Mouse (Mus musculus): ENCODE measurements around the gene Krtap3-1.
"Not testable (repeated sequence)": the region's sequence is repeated elsewhere in the genome, so short reads cannot be mapped to it uniquely, and the experiment has no call there.

Krtap3-1 gene

DNA sequence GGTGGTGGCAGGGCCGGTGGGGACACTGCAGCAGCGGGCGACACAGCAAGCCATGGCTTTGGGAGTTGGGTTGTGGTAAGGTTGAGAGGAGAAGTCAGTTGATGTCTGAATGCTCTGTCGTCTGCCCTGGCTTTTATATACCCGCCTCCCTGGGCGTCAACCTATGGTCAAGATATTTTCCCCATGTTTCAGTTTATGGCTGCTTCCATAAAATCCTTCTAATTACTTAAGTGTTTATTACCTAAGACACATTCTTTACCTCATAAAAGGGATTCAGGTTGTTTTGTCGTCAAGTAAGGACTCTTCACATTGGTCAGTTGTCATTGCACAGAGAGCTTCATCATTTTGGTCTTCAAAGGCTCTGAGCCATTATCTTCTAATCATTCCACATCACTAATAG, at the start of gene Krtap3-1:
Gene Krtap3-1 (minus strand): TSS at position 101 of the 400 bp plus-strand sequence.
- no peak for ATAC-seq (ENCODE audit: low TSS enrichment)

DNA sequence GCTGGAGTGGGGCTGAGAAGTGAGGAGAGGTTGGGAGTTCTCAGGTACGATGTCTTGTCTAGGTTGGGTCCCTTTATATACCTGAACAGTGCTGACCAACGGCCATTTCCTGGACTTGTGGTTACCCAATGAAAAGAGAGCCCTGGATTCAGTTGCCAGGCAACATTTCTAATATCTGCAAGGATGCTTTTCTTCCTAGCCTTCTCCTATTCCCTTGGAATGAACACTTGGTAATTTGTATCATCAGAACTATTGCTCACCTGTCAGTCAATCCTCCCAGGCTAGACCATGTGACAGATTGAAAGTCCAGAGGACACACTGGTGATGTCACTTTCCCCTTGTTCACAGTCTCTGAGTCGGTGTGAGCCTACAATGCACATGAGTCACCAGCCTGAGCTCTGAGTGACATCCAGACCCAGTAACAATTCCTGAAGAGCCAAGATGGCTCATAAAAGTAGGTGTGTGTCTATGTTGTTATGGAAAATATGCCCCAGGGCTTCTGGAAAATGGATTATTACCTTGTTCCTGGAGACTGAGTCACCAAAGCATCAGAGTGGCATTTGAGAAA, 48.5 kb upstream of the Krtap3-1 start, which contains the start of gene Krtap2-4:
Gene Krtap2-4 (minus strand): TSS at position 51 of the 568 bp plus-strand sequence.
- no peak for ATAC-seq (ENCODE audit: low TSS enrichment)

DNA sequence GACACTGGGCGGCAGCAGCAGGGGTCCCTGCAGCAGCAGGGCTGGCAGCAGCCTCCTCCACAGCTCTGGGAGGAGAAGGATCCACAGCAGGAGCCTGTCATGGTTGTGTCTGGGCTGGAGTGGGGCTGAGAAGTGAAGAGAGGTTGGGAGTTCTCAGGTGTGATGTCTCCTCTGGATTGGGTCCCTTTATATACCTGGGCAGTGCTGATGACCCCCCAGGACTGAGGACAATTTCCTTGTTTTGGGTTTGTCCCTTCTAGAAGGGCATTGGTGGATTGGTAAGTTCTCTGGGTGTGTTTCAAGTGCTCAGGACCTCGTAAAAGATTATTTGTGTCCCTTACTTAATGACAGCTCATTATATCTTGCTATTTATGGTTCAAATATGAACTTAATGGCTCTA, 43.7 kb upstream of the Krtap3-1 start, which contains the start of gene Gm11937:
Gene Gm11937 (minus strand): TSS at position 101 of the 400 bp plus-strand sequence.
- not testable (repeated sequence) for ATAC-seq (ENCODE audit: low TSS enrichment)

DNA sequence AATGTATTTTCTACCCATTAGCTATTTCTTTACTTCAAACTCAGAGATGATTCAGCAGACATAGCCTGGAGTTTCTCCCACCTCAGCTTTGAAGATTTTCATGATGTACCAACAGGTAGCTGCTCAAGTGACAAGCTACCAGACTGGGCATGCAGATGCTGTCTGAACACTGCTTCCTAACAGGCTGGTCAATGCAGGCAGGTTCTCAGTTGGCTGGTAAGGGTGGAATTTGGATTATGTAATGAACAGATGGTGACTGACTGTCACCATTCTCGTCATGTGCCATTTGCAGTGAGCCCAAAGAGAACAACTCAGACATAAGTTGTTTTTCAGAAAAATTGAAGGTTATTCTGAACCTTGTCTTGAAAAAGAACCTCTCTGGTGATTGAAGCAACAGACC, 42.7 kb upstream of the Krtap3-1 start:
- peak; percentile 79; the same call in 1 of the 2 replicates for ATAC-seq (ENCODE audit: low TSS enrichment)

DNA sequence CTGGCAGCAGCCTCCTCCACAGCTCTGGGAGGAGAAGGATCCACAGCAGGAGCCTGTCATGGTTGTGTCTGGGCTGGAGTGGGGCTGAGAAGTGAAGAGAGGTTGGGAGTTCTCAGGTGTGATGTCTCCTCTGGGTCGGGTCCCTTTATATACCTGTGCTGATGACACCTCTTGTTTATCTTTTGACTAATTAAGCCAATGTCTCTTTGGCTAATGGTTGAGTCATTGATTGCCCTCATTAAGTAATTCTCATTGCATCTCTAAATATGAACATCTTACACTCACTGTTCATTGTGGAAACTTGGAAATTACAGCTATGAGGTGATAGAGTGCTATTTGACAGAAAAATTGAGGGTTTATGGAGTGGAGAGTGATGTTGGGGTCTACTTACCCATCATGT, 36.8 kb upstream of the Krtap3-1 start, which contains the start of gene Gm11938:
Gene Gm11938 (minus strand): TSS at position 101 of the 400 bp plus-strand sequence.
- not testable (repeated sequence) for ATAC-seq (ENCODE audit: low TSS enrichment)

DNA sequence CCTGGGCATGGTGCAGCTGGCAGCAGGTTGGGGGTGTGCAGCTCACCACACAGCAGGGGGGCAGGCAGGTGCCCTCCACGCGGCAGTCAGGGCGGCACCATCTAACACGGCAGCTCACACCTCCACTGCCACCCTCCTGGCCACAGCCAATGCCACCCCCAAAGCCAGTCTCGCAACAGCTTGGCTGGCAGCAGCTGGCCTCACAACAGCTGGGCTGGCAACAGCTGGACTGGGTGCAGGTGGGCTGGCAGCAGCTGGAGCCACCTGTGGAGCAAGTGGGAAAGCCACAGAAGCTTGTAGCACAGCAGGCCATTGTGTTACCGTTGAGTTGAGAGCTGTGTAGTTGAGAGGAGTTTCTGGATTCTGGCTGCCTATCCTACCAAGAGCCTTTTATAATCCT, 31.3 kb upstream of the Krtap3-1 start, which contains the start of gene Krtap9-3:
Gene Krtap9-3 (minus strand): TSS at position 364 of the 400 bp plus-strand sequence.
- ATAC-seq (ENCODE audit: low TSS enrichment) = not testable (repeated sequence)

DNA sequence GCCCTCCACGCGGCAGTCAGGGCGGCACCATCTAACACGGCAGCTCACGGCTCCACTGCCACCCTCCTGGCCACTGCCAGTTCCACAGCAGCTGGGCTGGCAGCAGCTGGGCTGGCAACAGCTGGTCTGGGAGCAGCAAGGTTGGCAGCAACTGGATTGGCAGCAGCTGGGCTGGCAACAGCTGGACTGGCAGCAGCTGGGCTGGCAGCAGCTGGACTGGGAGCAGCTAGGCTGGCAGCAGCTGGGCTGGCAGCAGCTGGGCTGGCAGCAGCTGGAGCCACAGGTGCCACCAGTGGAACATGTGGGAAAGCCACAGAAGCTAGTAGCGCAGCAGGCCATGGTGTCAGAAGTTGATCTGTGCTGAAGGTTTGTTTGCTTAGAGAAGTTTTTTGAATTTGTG, 24.6 kb upstream of the Krtap3-1 start, which contains the start of gene Krtap1-3:
Gene Krtap1-3 (minus strand): TSS at position 359 of the 400 bp plus-strand sequence.
- ATAC-seq (ENCODE audit: low TSS enrichment) = no peak

DNA sequence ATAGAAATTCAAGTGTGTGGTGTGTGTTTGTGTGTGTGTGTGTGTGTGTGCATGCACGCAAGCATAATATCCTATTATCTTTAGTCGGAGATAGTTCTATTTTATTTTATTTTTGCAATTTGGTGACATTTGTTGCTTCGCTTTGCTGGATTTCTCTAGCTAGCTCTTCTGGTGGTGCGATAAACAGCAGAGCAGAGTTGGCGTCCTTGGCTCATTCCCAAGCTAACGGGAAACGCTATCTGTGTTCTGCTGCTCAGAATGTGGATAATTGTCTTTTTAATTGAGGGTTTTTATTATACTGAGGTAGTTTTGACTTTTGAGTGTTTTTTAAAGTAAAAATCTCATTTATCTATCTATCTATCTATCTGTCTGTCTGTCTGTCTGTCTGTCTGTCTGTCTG, 18.7 kb upstream of the Krtap3-1 start:
- no peak for ATAC-seq (ENCODE audit: low TSS enrichment)

DNA sequence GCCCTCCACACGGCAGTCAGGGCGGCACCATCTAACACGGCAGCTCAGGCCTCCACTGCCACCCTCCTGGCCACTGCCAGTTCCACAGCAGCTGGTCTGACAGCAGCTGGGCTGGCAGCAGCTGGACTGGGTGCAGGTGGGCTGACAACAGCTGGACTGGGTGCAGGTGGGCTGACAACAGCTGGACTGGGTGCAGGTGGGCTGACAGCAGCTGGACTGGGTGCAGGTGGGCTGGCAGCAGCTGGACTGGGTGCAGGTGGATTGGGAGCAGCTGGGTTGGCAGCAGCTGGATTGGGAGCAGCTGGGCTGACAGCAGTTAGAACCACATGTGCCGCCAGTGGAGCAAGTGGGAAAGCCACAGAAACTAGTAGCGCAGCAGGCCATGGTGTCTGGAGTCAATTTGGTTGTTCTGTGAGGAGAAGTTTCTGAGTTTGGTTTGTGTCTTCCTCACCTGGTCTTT, 16.8 kb upstream of the Krtap3-1 start, which contains the start of gene Krtap1-4:
Gene Krtap1-4 (minus strand): TSS at position 410 of the 460 bp plus-strand sequence.
- ATAC-seq (ENCODE audit: low TSS enrichment) = no peak

DNA sequence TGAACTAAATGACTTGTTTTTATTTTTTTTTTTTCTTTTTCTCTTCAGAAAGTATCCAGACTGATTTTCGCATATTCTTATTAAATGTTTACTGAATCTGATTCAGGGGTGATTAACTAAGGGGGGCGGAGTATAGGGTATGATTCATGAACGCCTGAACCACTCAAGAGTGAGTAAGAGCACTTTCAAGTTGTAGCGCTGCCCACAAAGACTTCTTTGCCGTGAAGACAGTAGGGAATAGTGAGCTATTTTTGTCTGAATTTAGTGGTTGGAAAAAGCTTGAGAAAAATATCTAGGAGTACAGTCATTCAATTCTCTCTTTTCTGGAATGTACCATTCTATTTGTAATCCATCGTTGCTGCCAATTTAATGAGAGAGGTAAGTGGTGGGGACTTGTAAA, 15.1 kb upstream of the Krtap3-1 start:
- peak; percentile 52; the same call in 1 of the 2 replicates for ATAC-seq (ENCODE audit: low TSS enrichment)

DNA sequence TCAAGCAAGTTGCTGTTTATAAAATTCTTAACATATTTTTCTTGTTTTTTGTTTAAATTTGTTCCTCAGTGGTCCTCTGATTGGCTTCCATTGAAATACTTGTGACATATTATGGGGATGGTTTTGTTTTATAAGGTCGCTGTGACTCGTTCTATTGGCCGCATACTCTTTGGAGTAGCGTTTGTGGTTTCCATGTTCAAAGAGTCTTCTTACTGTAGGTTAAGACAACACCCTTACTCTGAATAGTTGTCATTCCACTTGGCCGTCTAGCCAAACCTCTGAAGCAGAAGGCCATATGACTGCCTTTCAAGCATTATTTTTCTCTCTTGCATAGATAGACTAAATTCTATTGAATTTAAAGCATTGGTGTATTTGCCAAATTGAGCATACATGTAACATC, 14.6 kb upstream of the Krtap3-1 start:
- no peak for ATAC-seq (ENCODE audit: low TSS enrichment)

DNA sequence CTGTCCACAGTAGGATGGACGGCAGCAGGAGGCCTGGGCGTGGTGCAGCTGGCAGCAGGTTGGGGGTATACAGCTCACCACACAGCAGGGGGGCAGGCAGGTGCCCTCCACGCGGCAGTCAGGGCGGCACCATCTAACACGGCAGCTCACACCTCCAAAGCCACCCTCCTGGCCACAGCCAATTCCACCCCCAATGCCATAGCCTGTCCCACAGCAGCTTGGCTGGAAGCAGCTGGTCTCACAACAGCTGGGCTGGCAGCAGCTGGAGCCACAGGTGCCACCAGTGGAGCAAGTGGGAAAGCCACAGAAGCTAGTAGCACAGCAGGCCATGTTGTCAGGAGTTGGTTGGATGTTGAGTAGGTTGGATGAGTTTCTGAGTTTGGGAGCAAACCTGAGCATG, 14.2 kb upstream of the Krtap3-1 start, which contains the start of gene Krtap1-5:
Gene Krtap1-5 (minus strand): TSS at position 381 of the 400 bp plus-strand sequence.
- ATAC-seq (ENCODE audit: low TSS enrichment) = no peak

DNA sequence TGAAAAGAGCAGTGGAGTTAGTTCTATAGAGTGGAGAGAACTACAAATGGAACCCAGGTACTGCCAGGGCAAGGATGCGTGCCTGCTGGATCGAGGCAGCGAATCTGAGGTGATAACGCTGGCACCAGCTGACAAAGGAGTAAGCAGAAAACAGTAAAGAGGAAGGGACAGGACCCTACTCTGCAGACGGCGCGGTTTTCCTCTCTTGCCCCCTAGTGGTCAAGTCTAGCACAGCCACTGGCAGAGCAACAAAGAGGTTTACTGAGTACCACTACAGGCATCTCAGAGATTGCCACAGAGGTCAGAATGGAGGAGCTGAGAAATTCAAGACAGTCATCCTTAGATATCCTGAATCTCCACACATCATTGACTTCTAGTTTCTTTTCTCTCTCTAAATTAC, 7.7 kb upstream of the Krtap3-1 start:
- peak; percentile 70; the same call in 1 of the 2 replicates for ATAC-seq (ENCODE audit: low TSS enrichment)

DNA sequence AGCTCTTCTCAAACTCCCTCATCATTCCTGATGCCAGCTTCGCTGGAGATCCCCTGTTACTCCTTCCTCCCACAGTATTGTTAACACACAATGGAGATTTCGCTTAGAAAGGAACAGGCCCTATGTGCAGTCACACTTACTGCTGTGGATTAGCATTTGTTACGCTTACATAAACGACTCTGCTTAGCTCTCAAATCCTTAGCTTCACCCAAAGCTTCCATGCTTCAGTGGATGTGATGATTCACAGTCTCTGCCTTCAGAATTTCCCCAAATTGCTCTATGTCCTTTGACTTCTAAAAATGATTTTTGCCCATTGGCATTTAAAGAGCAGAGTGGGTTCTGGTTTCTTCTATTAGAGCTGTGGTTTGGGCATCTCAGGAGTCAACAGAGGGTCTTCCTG, 6.7 kb upstream of the Krtap3-1 start:
- ATAC-seq (ENCODE audit: low TSS enrichment) = peak; percentile 97

DNA sequence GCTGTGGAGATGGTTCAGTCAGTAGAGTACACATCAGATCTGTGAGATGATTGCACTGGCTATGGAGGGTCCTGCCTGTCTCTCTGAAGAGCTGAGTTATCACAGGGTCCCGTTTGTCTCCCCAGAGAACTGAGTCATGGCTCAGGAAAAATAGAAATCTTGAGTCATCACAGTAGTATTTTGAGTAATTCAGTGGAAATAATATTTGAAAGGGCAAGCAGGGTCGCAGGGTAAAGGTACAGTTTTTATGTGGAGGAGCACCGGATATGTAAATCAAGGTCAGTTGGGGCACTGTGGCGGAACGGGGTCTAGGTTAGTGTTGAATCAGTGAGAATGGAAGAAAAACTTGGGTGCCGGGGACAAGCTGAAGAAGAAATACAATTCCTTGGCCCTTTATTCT, 3.9 kb downstream of the Krtap3-1 start:
- no peak for ATAC-seq (ENCODE audit: low TSS enrichment)

DNA sequence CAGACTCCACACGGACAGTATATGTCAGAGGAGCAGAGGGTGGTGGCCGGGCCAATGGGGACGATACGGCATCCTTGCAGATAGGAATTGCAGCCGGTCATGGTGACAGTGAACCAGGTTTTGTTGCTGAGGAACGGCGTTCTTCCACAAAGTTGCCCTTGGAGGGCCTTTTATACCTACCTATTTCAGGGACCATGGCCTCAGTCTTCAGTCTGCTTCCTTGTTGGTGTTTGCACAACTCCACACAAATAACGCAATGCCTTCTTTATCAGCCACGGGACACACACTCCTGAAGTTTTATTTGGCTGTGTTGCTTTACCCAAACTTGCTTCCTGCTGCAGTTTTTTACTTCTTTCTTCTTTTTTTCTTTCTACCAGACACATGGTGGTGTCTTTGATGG, 7.1 kb downstream of the Krtap3-1 start, which contains the start of gene Gm11939:
Gene Gm11939 (minus strand): TSS at position 101 of the 400 bp plus-strand sequence.
- no peak for ATAC-seq (ENCODE audit: low TSS enrichment)

DNA sequence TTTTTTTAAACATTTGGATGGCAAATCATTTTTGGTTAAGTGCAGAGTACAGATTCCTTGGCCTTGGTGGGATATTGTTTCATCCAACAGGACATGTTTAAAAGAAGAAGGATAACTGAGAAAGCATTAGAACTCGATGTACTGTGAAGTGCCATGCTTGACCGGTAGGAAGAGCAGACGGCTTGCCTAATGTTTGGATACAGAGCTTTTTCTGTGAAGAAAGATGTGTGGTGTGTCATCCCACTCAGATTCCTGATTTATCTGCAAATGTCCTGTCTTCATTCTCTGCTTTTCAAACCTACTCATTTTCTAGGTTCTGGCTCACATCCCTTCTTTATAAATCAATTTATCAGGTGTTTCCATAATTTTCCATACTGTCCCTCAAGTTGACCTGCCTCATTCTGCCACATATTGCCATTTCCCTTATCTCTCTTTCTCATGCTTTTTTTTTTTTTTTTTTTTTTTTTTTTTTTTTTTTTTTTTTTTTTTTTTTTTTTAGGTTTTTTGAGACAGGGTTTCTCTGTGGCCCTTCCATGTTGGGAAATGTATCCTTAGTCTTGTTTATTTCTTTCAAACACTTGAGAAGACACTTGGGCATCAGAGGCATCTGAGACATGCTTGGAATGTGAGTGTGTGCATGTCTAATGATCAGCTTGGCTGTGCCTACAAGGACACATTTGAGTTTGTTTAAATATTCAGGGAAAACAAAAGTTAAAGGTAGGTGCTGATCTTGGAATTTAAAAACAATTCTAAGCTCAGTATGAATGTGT, 8.3 kb downstream of the Krtap3-1 start:
- ATAC-seq (ENCODE audit: low TSS enrichment) = peak; percentile 79; the same call in 1 of the 2 replicates

DNA sequence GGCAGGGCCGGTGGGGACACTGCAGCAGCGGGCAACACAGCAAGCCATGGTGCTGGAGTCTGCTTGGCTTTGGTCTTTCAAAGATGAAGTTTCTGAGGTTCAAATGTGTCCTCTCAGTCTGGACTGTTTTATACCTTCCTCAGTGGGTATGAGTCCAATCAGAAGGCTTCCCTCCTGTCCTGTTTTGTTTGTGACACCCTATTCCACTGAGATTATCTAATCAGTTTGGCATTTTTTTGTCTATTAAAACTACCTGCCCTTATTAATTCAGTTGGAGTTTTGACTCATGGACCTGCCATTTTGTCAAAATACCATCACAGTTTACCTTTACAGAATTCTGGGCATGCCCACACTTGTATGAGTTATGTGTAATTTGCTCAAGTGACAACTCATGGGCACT, 9.7 kb downstream of the Krtap3-1 start, which contains the start of gene Krtap3-2:
Gene Krtap3-2 (minus strand): TSS at position 101 of the 400 bp plus-strand sequence.
- ATAC-seq (ENCODE audit: low TSS enrichment) = no peak

DNA sequence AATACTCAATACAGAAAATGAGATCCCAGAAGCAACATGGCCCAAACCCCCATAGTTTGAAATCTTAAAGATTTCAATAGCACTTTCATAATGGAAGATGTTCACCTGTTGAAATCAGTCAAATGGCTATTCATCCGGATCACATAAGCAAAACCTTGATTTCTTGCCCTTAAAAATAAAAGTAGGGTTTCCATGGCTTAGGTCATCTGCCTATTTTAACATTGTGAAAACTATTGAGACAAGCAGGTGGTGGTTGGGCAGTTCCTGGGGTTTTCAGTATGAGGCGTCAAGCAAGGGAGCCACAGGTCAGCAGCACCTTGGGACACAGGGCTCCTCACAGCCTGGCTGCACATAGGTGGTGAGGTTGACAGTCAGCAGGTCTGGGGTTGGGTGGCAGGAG, 10.2 kb downstream of the Krtap3-1 start:
- ATAC-seq (ENCODE audit: low TSS enrichment) = no peak

DNA sequence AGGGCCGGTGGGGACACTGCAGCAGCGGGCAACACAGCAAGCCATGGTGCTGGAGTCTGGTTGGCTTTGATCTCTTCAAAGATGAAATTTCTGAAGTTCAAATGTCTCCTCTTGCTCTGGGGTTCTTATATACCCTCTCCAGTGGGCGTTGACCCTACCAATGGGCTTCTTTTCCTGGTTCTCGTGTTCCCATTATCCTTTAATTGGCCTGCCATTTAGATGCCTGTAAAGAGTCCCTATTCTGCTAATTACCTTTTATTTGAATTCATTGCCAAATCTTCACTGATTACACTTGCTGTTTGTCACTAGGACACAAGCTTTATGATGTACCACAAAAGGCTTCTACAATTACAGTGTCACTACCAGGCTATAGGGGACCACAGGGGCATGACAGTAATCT, 15.7 kb downstream of the Krtap3-1 start, which contains the start of gene Krtap3-3:
Gene Krtap3-3 (minus strand): TSS at position 101 of the 400 bp plus-strand sequence.
- no peak for ATAC-seq (ENCODE audit: low TSS enrichment)

DNA sequence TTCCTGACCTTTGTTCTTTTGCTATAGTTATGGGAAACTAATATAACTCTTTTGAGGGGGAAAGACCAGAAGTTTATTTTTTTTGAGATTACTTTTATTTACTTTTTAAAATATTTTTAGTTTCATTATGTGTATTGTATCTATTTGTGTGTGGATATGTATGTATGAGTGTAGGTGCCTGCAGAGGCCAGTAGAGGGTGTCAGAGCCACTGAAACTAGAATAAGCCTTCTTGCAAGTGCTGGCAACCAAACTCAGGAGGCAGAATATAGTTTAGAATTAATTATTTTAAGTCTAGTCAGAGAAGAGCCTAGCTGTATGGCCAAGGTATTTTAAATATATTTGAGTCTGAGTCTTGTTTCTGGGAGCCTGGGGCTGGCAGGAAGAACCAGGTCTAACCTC, 18.5 kb downstream of the Krtap3-1 start:
- no peak for ATAC-seq (ENCODE audit: low TSS enrichment)

DNA sequence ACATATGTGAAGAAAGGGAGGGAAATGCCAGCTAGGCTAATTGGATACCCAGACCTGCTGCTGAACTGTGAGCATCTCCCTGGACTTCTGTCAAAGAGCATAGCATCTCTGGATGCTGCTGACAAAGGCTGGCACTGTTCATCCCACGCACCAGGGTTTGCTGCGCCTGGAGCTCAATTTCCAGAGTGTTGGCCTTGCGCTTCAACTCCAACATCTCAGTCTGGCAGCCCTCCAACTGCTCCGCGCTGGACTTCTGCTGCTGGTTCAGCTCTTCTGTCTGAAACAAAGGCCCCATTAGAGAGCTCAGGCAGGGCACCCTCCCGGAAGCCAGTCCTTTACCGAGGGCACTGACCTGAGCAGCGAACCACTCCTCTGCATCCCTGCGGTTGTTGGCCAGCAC, 26.7 kb downstream of the Krtap3-1 start:
- no peak; the same call in 1 of the 2 replicates for ATAC-seq (ENCODE audit: low TSS enrichment)
